Mouse (Mus musculus): ENCODE results near the gene Ppif. TPM values are rescaled to one million over a fixed set of nuclear protein-coding genes. Genes with fewer than 3 reads are reported as not detected.

The Ppif gene
- total and polyA plus RNA-seq, 3 experiments, result 244 to 487 (median 288) TPM

- H3K9ac ChIP-seq (ENCODE audit: low read depth, low read length), result no peak overlapping the region
- no peaks in the 10 kb centered on the region for H3K27me3 ChIP-seq (ENCODE audit: control insufficient read depth, insufficient read depth, low read length)
- no peak overlapping the region for H3K4me3 ChIP-seq
- peaks cover 6% of the 10 kb centered on the region; the same call in 1 of the 2 replicates for H3K36me3 ChIP-seq (ENCODE audit: control insufficient read depth, insufficient read depth, low read length)
- intact Hi-C loops (cut with DNase I), result no loop called here
- 13% methylated on average over 14 of the region's 14 CpGs for WGBS
- H3K4me1 ChIP-seq (ENCODE audit: control insufficient read depth, insufficient read depth, low read length), result peaks cover 49% of the 10 kb centered on the region
- no peak overlapping the region for H3K27ac ChIP-seq
- no peak for TF ChIP-seq CTCF (IDR thresholded peaks at IDR 0.05)
- TF ChIP-seq EP300 (IDR thresholded peaks at IDR 0.05; ENCODE audit: insufficient read depth, low read depth, low read length), result 0 out of 2 replicates have a peak, but pooled peaks have one; percentile 63
- peak; percentile 72 to 80 for DNase-seq
- no peaks in the 10 kb centered on the region for H3K79me2 ChIP-seq (replicated peaks; ENCODE audit: control insufficient read depth, insufficient read depth, low read length)
Measured at GRCm38 (mm10) chr14:25738591-25739001, 44.6 kb downstream of the Ppif start.

- intact Hi-C loops (cut with DNase I), result no loop called here
Measured at GRCm38 (mm10) chr14:25739957-25740565, 46.1 kb downstream of the Ppif start.

DNA sequence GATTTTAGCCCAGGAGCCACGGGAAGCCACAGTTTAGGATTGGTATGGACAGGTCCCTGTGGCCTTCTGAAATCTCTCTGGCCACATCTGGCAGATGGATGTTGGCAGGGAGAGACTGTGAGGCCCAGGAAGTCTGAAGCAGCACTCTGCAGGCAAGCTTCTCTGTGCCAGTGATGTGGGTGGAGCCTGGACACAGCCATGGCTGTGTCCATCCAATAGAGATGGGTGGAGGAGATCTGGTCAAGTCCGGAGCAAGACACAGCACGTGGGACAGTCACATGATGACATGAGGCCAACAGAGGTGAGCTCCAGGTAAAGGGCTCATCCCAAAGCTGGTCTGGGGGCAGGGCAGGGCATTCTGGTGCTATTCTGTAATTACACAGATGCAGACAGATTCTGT is 47.3 kb downstream of the Ppif start:
- H3K9ac ChIP-seq (ENCODE audit: low read depth, low read length), result no peak overlapping the region
- no peaks in the 10 kb centered on the region for H3K79me2 ChIP-seq (replicated peaks; ENCODE audit: control insufficient read depth, insufficient read depth, low read length)
- intact Hi-C loops (cut with DNase I), result no loop called here
- peaks cover 3% of the 10 kb centered on the region; the same call in 1 of the 2 replicates for H3K36me3 ChIP-seq (ENCODE audit: control insufficient read depth, insufficient read depth, low read length)
- H3K4me3 ChIP-seq, result no peak overlapping the region
- H3K27me3 ChIP-seq (ENCODE audit: control insufficient read depth, insufficient read depth, low read length), result no peaks in the 10 kb centered on the region
- TF ChIP-seq POLR2A (IDR thresholded peaks at IDR 0.05; ENCODE audit: insufficient read depth, low read depth, low read length) (no peak), EP300 (IDR thresholded peaks at IDR 0.05; ENCODE audit: insufficient read depth, low read depth, low read length) (no peak), CTCF (IDR thresholded peaks at IDR 0.05) (no peak)
- no peak for DNase-seq
- H3K27ac ChIP-seq, result no peak overlapping the region
- H3K4me1 ChIP-seq (ENCODE audit: control insufficient read depth, insufficient read depth, low read length), result peaks cover 36% of the 10 kb centered on the region
- WGBS, result 48% methylated on average over 3 of the region's 3 CpGs

More at GRCm38 (mm10) chr14:25739957-25740565, 46.1 kb downstream of the Ppif start:
- TF ChIP-seq CTCF (IDR thresholded peaks at IDR 0.05) (no peak), EP300 (IDR thresholded peaks at IDR 0.05; ENCODE audit: insufficient read depth, low read depth, low read length) (no peak), POLR2A (IDR thresholded peaks at IDR 0.05; ENCODE audit: insufficient read depth, low read depth, low read length) (no peak)
- peaks cover 39% of the 10 kb centered on the region for H3K4me1 ChIP-seq (ENCODE audit: control insufficient read depth, insufficient read depth, low read length)
- no peak for DNase-seq
- no peak overlapping the region for H3K27ac ChIP-seq
- H3K27me3 ChIP-seq (ENCODE audit: control insufficient read depth, insufficient read depth, low read length), result no peaks in the 10 kb centered on the region
- no peaks in the 10 kb centered on the region for H3K79me2 ChIP-seq (replicated peaks; ENCODE audit: control insufficient read depth, insufficient read depth, low read length)
- H3K36me3 ChIP-seq (ENCODE audit: control insufficient read depth, insufficient read depth, low read length), result peaks cover 3% of the 10 kb centered on the region; the same call in 1 of the 2 replicates
- WGBS, result 75% methylated on average over 4 of the region's 4 CpGs
- H3K9ac ChIP-seq (ENCODE audit: low read depth, low read length), result no peak overlapping the region
- H3K4me3 ChIP-seq, result no peak overlapping the region

DNA sequence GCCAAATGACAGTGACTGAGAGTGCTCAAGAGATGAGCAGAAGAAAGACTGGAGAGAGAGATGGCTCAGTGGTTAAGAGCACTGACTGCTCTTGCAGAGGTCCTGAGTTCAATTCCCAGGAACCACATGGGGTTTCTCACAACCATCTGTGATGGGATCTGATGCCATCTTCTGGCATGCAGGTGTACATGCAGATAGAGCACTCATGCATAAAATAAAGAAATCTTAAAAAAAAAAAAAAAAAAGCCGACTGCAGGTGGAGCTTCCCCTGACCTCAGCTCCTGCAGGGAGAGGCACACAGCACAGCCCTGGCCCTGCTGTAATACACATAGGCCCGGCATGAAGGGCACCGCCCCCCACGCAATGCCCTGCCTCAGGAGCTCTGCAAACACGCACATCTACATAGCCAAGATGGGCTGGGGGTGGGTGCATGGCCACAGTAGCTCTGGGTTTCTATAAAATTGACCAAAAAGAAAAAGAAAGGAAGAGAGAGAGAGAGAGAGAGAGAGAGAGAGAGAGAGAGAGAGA is 48.0 kb downstream of the Ppif start:
- peaks cover 37% of the 10 kb centered on the region for H3K4me1 ChIP-seq (ENCODE audit: control insufficient read depth, insufficient read depth, low read length)
- no peak overlapping the region for H3K4me3 ChIP-seq
- 76% methylated on average over 5 of the region's 5 CpGs for WGBS
- H3K27ac ChIP-seq, result no peak overlapping the region
- H3K27me3 ChIP-seq (ENCODE audit: control insufficient read depth, insufficient read depth, low read length), result no peaks in the 10 kb centered on the region
- no peak for DNase-seq
- TF ChIP-seq POLR2A (IDR thresholded peaks at IDR 0.05; ENCODE audit: insufficient read depth, low read depth, low read length) (no peak), CTCF (IDR thresholded peaks at IDR 0.05) (peak; percentile 19; the same call in 1 of the 2 replicates)
- H3K9ac ChIP-seq (ENCODE audit: low read depth, low read length), result no peak overlapping the region
- peaks cover 2% of the 10 kb centered on the region; the same call in 1 of the 2 replicates for H3K36me3 ChIP-seq (ENCODE audit: control insufficient read depth, insufficient read depth, low read length)
- intact Hi-C loops (cut with DNase I), result no loop called here
- no peaks in the 10 kb centered on the region for H3K79me2 ChIP-seq (replicated peaks; ENCODE audit: control insufficient read depth, insufficient read depth, low read length)

DNA sequence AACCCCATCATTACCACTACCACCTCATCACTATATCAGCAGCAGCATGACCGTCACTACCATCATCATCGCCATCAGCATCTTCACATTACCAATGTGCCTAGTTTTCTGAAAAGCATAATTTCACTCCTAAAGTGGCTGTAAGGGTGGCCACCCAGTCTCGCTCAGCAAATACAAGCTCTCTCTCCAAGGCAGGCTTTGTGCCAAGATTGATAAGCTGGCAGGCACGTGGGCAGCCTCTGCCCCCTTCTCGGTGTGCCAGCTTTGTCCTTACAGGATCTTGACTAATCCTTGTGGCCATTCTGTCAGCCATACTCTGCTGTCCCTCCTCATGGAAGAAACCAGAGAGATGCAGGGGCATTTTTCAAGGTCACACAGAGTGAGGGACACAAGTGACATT is 49.0 kb downstream of the Ppif start:
- H3K36me3 ChIP-seq (ENCODE audit: control insufficient read depth, insufficient read depth, low read length), result no peaks in the 10 kb centered on the region
- no peak overlapping the region for H3K9ac ChIP-seq (ENCODE audit: low read depth, low read length)
- no peaks in the 10 kb centered on the region for H3K79me2 ChIP-seq (replicated peaks; ENCODE audit: control insufficient read depth, insufficient read depth, low read length)
- H3K27me3 ChIP-seq (ENCODE audit: control insufficient read depth, insufficient read depth, low read length), result no peaks in the 10 kb centered on the region
- TF ChIP-seq EP300 (IDR thresholded peaks at IDR 0.05; ENCODE audit: insufficient read depth, low read depth, low read length), result no peak
- no peak for TF ChIP-seq POLR2A (IDR thresholded peaks at IDR 0.05; ENCODE audit: insufficient read depth, low read depth, low read length)
- no peak for TF ChIP-seq CTCF (IDR thresholded peaks at IDR 0.05)
- no peak for DNase-seq
- H3K4me1 ChIP-seq (ENCODE audit: control insufficient read depth, insufficient read depth, low read length), result peaks cover 39% of the 10 kb centered on the region
- 63% methylated on average over 5 of the region's 5 CpGs for WGBS
- intact Hi-C loops (cut with DNase I), result no loop called here
- H3K4me3 ChIP-seq, result no peak overlapping the region
- H3K27ac ChIP-seq, result no peak overlapping the region
